Mouse (Mus musculus) lung, adult 18-20 months (tissue): ENCODE measurements around the gene 4931440F15Rik.
A peak's percentile ranks its signal among the peaks of the same experiment; 100 is the strongest.

Source experiments
- DNase-seq, 2 experiments: peaks; one replicate each; pipeline ENCODE4 v3.0.0; 2022; ENCODE audit warnings: mixed read lengths in 2 of 2

4931440F15Rik gene

DNA sequence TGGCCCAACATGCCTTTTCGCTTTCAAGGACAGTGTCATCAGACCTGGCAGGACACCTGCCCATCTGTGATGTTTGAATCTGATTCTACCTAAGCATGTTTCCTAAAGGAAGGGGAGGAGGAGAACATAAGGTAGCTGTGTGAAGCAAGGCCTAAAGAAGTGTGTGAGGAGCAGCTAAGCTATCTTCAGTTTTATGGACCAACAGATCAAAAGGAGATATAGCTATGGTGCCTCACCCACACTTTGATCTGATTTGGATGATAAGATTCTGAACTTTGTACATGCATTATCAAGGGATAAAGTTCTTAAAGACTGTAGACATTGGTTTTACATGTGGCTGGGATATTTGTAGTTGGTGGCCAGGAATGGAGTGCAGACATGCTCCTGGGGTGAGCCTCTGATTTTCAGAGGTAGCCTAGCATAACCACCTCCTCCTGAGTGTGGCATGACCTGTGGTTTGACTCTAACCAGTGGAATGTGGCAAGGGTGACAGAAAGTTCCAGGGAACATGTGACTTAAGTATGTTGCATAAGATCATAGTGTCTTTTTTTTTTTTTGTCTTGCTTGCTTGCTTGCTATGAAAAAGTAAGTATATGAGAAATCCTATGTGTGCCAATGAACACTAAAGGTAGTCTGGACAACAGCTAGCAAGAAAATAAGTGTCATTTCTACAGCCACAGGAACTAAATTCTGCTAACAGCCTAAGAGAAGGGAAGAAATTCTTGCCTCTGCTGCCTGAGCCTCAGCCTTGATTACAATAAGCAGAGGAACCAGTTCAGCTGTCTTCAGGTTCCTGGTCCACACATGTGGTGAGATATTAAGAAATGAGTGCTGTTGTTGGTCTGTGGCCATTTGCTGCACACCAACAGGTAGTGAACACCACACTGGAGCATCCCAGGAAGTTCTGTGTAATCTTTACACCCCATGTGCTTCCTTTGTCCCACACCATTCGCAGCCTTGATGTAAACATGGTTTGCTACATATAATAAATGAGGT is 23.7 kb downstream of the 4931440F15Rik start:
- peak in 1 of 2 experiments; percentile 50 for DNase-seq

DNA sequence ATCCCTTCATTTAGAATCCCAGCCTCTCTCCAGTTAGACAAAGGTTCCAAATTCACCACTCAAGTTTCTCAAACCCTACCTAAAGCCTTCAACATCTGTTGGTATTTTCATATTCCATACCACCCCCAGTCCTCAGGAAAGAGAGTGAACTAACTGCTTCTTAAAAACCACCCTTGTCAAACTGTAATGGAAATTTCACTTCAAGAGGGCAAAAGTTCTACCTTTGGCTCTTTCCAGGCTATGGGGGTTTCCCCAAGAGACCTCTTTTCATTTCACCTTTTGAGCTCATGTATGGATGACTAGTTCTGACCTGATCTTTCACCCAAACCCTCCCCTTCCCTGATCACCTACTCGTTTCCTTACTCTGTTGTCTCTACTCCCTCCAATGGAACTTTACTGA is 25.6 kb downstream of the 4931440F15Rik start:
- DNase-seq: no peak

DNA sequence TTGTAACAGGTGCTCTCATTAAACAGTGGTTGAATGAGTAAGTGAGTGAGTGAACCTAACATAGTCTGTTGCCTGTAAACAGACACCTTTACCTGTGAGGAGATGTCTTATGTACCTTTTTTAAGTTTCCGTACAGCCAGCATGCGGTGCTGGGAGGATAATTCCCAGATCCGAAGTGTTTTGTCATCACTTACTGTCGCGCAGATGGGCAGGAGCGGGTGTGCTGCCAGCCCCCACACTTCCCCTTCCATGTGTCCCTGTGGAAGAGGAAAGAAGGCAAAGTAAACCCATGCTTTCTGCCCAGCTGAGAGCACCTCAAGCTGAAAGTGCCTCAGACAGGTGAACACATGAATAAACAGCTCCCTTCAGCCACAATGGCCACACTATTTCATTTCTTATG is 30.4 kb downstream of the 4931440F15Rik start:
- DNase-seq: no peak

DNA sequence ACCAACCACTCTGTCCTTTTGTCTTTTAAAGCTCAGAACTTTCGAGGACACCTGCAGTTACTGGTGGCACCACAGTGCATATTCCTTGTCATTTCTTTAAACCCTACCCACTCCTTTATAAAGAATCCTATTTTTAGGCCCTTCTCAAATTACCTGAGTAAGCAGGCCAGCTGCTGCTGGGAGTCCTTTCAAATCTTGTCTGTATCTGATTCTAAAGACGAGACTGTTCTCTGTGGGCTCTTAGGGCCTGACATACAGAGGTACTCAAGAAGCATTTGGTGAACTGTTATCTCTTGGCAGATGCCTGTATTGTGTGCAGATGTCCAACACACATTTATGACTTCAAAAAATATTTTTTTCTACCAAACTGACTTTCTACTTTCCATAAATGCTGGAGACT is 31.0 kb downstream of the 4931440F15Rik start:
- no peak for DNase-seq

DNA sequence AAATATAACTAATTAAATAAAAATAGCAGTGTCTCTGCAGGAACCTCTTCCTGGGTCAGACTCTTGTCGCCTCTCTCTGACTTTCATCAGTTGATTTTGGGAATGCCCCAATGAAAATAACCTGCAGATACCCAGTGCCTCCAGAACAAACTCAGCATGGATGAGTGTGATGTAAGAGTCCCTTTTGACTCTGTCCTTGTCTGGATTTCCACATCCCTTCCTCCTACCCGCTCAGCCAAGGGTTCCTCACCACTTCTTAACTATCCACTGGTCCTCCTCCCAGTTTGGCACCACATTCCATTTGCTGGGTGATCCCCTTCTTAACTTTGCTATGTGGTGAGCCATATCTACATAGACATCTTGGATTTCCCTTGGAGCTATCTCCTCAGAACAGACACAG is 34.7 kb downstream of the 4931440F15Rik start:
- no peak for DNase-seq

DNA sequence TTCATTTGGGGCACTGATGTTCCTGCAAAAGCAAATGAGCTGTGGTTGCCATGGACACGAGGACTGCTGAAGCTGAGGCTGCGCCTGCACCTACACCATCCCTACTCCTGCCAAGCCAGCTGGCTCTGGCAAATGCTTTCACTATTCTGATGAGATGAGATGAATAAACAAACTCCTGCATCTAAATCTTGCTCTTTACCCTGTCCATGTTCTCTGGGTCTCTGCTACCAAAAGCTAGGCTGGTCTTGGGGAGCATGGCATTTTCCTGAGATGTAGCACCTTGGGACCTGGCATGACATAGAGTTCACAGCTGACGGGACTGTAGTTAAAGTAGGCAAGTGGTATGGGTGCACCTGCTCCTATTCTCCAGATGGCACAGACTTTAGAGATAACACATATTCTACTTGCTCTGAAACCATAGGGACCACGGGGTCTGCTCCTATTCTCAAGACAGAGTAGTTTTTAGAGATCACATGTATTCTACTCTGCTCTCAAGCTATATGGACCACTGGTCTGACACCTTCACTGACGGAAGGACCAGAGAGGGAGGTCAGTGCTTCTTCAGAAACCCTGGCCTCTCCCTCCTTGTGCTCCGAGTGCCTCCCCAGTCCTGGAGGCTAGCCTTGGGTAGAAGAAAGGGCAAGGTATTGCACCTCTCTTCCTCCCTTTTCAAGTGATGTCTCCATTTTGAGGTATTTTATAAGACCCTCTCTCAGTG is 36.4 kb downstream of the 4931440F15Rik start:
- DNase-seq: no peak

DNA sequence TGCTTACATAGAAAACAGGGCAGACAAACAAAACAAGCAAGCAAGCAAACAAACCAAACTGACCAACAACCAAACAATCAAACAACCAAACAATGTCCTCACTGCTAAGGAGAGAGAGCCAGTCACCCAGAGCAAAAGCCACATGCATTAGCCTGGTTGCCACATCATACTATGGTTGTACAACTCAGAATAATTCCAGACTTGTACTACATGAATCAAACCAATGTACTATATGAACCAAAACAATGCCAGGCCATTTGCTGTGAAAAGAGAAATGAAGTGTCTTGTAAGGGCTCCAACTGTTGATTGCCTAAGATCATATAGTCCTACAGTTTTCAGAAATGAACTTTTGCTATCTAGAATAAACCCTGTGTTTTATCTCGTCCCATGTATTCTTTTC is 37.0 kb downstream of the 4931440F15Rik start:
- DNase-seq: no peak

DNA sequence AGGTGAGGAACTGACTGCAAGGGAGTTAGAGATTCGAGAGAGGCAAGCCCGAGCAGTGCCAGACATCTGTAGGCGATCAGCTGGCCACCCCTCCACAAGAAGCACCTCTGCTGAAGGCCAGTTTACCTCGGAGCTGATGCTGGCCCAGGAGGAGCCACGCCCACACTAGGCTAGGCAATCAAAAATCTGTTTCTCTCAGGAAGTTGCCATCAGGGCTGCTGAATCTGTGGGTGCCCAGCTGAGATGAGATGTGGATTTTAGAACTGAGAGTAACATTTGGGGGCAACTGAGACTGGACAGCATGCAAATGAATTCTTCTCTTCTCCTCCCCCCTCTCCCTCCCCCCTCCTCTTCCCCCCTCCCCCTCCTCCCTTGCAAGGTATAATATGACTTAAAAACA is 38.0 kb downstream of the 4931440F15Rik start:
- no peak for DNase-seq

DNA sequence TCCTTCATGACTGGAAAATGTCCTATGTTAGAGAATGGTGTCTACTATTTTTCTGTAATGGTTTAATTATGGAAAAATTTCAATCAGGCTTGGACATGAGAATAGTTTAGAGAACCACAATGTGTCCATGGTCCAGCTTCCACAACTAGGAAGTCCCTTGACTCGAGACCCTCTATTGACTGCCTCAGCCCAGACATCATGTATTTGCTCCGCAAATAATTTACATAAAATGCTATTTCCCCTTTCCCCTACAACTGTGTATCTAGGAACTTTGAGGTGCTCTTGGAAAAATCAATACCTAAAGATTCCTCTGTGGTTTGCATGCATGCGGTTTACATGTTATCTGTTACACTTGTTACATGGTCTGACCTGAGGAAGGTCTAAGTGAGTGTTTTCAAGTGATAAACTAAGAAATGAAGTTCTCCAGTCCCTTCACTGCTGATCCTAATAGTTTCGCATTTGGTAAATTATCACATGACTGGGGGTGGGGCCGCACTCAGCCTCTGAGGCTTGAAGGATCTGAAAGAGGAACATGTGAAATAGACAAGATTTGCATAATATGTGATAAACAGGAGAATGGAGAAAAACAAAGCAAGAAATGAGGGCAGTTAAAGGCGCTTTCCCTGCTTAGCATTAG is 38.8 kb downstream of the 4931440F15Rik start:
- peak; percentile 30 to 49 for DNase-seq

DNA sequence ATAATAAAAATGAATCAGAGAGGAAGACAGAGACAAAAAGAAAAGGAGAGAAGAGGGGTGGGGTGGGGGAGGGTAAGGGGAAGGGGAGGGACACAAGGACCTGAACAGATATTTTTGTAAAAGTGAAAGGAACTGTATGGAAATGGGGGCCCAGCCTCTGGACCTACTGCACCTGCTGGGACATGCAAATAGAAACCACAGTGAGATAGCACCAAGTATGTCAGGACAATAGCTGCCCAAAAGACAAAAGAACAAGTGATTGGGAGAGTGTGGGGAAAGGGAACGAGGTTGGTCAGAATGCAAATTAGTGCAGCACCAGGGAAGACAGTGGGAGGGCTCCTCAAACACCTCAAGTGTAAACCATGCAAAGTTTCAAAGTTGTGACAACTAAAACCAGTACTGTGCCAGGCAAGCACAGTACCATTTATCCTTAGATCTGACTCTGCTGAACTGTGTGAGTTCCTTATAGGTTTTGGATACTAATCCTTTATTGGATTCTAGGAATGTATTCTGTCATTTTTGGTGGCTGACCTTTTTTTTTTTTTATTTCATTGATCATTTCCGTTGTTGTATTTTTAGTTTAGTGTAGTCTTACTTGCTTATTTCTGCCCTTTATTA is 46.0 kb downstream of the 4931440F15Rik start:
- no peak for DNase-seq

DNA sequence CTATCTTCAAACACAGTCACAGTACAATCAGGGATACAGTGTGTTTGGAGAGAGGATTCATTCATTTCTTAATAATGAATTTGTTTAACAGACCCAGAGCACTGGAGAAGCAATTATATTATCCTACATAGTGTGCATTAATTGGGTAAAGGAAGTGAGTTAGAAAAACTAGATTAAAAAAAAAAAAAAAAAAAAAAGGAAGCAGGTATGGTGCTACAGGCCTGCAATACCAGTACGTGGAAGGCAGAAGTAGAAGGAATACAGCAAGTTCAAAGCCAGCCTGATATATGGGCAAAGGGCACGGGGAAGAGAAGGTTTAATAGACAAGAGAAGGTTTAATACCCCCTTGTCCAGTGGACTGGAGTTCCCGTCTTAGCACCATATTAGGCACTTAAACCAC is 46.5 kb downstream of the 4931440F15Rik start:
- DNase-seq: no peak

DNA sequence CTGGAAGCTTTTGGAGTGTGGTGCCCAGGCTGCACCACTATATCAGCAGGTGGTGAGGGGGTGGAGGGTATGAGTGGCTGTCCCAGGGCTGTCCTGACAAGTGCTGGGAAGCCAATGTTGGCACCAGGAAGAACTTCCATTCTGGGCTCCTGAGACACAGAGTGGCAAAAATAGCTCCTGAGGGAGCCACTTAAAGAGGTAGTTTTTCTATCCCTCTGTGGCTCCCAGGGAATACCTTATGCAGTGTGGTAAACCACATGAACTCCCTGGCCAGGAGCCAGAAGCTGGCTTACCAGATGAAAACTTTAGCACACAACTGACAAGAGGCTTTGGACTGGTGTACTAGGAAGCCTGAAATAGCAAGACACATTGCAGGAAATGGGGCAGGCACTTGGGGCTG is 47.5 kb downstream of the 4931440F15Rik start:
- DNase-seq: peak; percentile 15 to 16

DNA sequence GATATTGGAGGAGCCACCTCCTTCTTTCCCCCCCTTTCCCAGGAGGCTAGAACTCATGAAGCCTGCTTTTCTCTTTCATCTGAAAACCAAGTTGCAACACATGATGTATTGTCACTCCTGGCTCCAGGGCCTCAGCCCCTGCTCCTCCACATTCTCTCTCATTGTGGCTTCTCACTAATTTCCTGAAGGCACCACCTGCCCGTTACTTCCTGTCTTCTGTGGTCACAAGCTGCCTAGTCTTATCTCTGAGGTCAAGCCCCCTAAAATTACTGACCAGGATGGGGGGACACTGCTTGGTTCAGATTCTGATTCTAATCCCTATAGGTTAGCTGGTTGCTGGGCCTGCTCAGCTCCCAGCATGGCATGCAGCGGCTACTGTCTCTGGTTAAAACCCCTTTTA is 50.7 kb downstream of the 4931440F15Rik start:
- no peak for DNase-seq

DNA sequence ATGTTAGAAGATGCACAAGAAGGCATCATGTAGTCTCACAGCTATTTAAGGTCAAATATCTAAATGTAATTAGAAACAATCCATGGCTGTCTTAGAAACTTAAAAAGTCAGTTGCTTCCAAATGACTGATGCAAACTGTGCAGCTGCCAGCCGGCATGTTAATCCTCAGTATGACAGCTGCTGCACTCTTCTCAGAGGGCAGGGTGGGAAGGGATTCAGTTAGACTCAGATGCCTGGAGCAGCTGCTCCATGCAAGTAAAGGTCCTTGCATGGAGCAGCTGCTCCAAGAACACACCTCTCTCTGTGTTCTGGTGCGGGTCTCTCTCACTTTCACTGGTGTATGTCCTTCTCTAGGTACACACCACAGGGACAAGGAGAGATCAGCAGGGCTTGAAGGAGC is 51.2 kb downstream of the 4931440F15Rik start:
- DNase-seq: no peak
